Mouse (Mus musculus) megakaryocyte-erythroid progenitor cell, adult 5-6 weeks (primary cell): Measurements from ENCODE around the gene Spp2. TPM values are rescaled to one million over a fixed set of nuclear protein-coding genes. Genes with fewer than 3 reads are reported as not detected.
"Not testable (repeated sequence)": the region's sequence is repeated elsewhere in the genome, so short reads cannot be mapped to it uniquely, and the experiment has no call there.

Experiments used
- ATAC-seq: replicated peaks from 2 replicates; pipeline ENCODE4 v1.8.0; 2016; ENCODE audit warnings: mild to moderate bottlenecking, inconsistent platforms; ENCODE audit not compliant: severe bottlenecking, poor library complexity, low FRiP score, low TSS enrichment
- total RNA-seq, 2 experiments: library from RNA; stranded (forward) in 1 of 2; stranded (reverse) in 1 of 2; fragments of 200-1000, 215-1000 nt in 1 of 2; fragments of >200 nt in 1 of 2; fragmentation: Nextera tagmentation in 1 of 2; gene quantifications; 2 replicates each; pipeline ENCODE4 v1.2.3; 2014 to 2017

Spp2 gene
- total RNA-seq, 2 experiments from 2014 or later: not detected

DNA sequence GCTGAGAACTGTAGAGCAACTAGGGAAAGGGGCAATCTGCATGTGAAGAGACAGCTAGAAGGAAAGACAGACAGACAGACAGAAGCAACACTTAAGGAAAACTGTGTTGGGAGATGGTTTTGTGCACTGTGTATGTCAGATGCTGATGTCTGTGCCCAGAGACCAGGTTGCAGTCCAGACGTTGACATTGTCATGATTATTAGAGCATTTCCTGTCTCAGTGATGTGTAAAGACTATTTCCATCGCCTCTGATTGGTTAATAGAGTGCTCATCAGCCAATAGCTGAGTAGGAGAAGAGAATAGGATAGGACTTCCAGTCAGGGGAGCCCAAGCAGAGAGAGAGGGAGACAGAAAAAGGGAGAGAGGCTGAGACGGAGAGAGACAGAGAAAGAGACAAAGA lies 25.8 kb downstream of the Spp2 start:
- ATAC-seq: no peak

DNA sequence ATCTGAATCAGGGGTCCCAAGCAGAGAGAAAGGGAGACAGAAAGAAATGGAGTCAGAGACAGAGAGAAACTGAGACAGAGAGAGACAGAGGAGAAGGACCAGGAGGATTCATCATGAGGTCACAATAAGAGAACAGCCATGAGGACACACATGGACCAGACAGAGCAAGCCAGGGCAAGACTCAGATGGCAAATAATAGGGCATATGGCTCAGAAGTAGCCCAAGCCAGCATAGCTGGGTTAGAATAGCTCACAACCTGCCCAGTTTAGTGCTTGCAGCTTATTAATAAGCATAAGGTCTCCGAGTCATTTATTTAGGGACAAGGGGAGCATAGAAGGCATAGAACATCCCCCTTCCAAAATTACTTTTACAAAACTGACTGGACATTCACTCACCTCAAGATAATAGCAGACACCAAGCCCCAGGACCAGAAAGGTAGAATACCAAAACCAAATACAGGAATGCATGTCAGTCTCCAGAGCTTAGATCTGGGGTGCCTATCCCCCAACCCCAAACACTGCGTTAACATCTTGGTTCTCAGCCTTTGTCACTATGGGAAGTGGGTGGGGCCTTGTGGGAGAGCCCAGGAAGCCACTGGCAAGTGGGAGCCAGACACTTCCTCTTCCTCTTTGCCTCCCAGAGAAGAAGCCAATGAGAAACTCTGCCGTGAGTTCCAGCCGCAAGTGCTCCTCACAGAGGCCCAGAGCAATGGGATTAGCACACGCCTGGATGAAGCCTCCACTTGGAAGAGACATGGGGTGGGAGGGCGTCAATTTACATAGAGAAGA lies 26.5 kb downstream of the Spp2 start:
- ATAC-seq: no peak

DNA sequence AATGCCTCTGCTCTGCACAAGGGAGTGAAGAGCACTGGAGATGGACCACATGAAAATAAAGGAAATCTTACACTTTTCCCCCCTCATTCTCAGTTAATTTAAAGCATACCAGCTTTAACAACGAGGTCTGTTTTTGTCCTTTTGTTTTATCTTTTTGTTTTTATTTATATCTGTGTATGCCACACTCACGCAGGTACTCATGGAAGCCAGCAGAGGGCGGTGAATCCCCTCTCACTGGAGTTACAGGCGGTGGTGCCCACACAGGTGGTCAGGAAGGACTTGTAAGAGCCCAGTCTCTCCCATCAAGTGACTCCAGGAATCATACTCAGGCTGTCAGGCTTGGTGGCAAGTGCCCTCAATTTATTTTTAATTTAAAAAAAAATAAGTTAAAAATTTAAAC lies 27.3 kb downstream of the Spp2 start:
- ATAC-seq: no peak

DNA sequence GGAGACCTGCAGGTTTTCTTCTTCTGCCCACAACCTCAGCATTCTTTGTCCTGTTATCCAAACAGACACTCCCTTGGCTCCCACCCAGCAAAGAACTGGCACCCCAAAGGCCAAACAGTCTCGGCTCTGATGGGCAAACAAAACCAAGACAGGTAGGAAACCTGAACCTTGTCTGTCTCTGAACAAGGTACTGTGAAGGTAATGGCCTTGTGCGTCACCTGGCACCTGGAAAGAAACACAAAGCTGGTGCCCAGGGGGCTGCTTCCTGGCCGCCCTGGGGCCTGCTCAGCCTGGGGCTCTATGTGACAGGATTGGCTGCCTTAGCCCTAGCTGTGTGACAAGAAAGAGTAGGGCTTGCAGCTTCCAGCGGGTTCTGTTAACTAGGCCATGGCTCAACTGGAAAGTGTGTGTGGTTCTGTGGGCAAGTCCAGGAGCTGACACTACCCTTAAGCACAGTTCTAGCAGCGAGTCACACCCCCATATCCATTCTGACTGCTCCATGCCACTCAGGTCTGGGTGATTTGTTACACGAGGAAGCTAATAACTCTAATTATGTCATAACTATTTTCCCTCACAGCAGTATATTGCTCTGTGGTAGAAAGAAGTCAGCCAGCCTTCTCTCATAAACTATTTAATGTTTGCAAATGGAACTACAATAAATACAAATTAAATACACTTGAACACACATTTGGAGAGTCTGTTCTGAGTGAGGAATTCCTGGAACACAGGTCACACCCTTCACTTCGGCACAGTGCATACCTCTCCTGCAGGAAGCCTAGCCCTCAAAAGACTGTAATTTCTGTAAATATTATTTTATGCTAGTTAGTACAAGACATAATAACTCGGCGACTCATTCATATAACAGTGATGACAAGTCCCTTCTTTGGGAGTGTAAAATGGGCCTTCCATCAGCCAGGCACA lies 30.7 kb downstream of the Spp2 start:
- no peak for ATAC-seq

DNA sequence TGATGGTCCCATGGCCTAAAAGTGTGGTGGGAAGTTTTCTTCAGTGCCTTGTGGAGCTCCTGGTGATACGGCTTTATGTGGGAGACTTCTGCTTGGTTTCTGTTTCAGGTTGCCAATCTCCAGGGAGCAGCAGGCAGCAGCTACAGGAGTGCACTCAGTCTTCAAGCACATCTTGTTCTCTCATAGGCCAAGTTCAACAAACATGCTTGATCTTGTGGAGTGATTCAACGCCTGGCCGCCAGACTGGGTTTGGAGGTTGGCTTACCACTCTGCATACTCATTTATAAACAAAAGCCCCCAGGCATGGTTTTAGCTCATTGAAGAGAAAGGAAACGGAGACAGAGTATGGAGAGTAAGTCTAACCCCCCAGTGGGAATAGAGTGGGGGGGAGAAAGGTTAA lies 36.6 kb downstream of the Spp2 start:
- ATAC-seq: no peak

DNA sequence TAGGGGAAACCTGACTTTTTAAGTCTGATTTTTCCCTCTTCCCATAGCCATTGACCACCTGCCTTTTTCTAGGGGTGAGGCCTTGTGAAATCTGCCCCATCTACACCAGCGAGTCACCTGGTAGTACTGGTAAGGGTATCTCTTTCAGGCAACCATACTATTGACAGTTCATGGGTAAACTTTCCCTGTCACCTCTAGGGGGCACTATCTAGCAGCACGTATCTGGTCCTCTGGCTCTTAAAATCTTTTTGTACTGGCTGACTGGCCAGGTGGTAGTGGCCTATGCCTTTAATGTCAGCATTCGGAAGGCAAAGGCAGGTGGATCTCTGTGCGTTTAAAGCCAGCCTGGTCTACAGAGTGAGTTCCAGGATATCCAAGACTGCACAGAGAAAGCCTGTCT lies 38.6 kb downstream of the Spp2 start:
- 0 out of 2 replicates have a peak, but pooled peaks have one; percentile 27 for ATAC-seq

DNA sequence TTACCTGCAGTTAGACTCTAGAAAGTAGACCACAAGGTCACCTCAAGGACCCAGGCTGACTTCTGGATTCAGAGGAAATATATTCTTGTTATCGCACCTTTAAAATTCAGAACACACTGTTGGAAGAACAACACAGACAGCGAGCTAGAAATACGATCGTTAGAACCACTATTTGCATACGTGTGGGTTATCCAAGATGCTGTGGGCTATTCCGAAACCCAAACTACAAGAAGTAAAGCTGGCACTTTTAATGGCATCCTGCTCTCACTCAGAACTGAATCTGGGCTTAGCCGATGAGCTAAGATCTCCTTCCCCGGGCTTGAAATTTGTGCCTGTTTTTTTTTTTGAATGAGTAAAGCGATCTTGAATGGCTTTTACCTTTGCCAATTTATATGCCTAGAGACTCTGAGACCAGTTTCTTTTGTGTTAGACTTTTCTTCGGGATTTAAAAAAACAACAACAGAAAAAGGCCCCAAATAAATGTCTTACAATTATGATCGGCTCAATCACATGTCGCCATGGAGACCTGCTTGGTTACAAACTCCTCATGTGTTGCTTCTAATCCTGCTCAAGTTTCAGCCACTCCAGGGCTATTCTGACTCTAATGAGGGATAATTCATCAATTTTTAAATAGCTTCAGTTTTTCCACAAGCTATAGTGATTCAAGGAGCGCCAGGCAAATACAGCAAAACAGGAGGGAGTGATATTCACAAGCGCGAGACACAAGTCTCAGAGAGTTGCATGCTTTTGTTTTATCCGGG lies 39.7 kb downstream of the Spp2 start:
- no peak for ATAC-seq

DNA sequence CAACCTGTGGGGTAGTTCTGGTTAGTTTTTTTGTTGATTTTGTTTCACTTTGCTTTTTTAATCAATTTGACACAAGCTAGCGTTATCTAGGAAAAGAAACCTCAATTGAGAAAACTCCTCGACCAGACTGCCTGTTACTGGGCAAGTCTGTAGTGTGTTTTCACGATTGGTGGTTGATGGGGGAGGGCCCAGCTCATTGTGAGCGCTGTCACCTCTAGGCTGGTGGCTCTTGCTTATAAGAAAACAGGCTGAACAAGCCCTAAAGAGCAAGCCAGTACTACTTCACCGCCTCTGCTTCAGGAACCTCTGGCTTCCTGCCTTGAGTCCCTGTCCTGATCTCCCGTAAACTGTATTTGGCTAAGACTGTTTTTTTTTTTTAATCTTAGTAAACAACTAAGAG lies 40.7 kb downstream of the Spp2 start:
- peak; percentile 96 for ATAC-seq

DNA sequence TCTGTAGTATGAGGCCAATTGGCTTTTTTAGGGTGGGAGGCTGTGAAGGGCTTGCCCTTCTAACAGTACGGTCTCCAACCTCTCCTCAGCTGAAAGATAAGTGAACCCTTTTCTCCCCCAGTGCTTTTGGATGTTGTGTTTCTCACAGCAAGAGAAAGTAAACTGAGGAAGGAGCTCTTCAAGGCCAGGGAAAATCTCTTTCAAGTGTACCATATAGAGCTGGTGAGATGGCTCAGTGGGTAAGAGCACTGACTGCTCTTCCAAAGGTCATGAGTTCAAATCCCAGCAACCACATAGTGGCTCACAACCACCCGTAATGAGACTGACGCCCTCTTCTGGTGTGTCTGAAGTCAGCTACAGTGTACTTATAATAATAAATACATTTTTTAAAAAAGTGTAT lies 41.3 kb downstream of the Spp2 start:
- not testable (repeated sequence) for ATAC-seq

DNA sequence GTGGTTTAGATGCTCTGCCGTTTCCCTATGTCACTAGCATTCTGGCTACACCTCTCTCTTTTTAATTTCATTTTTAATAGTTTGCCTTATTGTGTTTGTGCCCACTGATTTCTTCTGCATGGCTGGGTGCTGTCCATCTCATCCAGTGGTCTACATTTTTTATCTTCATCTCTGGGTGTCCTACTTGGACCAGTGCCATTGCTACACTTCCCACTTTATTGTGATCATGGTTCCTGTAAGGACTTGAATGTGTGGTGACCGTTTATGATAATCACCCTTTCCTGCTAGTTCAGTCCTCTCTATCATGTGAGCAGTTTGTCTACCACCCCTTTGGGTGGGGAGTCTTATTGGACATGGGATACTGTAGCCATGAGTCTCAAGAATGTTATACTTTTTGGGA lies 43.0 kb downstream of the Spp2 start:
- ATAC-seq: no peak

DNA sequence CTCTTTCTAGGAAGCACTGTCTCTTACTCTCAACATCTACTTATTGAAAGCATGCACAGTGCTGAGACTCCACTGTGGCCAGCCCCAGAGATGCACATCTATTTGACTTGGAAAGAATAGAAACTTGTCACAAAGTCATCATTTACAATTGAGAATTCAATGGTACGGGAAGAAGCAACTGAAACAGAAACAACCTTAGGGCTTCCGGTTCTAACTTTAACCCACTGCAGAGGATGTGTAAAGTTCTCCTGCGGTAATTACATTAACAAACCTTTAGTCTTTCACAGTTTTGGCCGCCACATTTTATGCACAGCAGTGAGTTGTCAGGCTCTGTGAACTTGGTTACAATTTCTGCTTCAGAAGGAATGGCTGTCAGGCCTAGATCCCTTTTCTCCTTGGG lies 43.9 kb downstream of the Spp2 start:
- no peak for ATAC-seq

DNA sequence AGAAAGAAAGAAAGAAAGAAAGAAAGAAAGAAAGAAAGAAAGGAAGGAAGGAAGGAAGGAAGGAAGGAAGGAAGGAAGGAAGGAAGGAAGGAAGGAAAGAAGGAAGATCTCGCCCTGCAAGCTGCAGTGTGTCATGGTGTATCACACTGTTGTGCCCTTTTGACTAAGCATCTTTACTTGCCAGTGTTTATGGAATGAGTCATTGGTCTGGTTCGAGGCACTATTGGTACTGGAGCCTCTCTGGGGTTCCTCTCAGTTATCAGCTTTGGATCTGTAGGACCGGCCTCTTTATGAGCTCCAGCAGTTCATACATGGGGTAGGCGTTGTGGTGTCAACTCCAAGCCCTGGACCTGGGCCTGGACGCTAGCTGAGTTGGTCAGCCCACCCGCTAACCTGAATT lies 45.4 kb downstream of the Spp2 start:
- no peak for ATAC-seq

DNA sequence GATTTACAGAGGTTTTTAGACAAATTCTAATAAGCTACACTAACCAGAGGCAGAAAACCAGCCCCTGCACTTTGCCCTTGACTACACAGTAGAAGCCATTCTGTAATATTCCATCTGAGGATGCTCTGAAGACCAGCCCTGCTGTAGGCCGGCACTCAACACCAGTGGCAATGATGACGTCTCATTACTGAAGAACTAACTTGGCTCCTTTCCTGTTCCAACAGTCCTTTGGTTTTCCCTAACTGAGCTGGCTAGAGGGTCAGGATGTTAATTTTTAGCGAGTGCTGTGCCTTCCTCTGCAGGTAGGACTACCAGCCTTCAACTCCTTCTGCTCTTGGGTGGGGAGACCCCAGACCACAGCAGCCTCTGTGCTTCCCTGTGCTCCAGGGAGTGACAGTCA lies 47.9 kb downstream of the Spp2 start:
- no peak for ATAC-seq

DNA sequence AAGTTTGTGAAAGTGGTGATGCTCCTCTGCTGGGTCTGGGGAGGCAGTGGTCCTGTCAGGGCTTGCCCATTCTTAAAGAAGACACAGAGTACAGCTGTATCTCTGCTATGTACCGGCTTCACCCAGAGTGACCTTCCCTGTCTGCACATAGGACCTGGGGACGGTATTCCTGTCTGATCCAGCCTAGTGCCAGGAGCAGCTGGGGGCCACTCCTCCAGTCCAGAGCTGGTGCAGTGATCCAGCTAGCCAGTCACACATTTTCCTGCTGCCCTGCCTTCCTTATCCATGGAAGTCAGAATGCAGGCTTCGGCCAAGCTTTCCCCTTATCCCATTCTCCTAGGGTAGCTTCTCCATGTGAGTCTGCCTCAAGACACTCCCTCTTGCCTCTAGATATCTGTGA lies 49.0 kb downstream of the Spp2 start:
- no peak for ATAC-seq

DNA sequence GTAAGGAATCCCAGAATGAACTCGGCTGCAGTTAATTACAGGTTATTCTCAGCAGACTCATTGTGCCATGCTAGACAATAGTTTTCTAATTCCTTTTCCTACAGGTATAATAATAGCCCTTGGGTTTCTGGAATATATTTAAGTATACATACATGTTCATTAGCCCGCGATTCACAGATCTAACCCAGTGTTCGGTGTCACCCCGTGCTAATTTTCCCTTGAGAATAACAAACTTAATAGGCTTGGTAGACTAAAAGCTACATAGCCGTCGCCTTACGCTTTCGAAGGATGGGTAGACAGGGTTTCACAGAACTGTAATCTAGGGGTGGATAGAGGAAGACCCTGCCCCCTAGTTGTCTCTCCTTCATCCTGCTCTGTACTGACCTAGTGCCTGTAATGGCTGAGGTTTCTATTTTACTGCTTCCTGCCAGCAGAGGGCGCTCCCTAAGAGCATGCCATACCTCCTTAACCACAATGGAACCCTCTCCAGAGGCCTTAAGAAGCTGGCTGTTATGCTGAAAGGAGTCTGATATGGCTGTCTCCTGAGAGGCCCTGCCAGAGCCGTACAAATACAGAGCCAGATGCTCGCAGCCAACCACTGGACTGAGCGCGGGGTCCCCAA lies 49.8 kb downstream of the Spp2 start:
- peak; percentile 86 for ATAC-seq

DNA sequence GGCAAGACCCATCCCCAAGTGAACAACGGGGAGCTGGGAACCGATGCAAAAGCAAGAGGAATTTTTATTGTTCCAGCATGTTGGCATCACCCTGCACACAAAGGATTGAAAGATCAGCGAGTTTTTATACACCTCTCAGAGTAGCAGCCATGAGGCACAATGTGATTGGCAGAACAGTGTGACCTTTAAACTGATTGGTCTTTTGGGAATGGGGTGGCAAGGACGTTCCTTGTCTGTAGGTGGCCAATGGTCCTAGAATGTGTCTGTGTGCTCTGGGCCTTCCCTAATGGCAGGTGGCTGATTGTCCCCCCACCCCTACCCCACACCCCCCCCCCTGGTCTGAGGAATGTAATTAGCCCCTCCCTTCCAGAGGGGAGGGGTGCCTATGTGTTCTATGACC lies 52.4 kb downstream of the Spp2 start:
- ATAC-seq: no peak

DNA sequence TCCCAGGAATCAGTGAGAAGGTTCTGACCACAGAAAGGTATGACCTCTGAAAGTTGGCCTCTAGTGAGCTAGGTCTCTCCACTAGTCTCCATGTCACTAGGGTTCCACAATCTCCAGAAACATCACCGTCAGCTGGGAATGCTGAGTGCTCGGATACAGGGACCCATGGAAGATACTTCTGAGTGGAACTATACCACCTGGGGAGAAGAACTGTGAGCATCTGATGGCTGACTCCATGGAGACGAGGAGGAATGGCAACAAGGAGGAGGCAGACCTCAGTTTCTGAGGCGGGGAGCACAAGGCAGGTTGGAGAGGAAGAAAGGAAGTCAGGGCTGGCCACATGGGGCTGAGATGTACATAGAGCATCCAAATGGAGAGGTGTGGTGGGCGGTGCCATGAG lies 52.9 kb downstream of the Spp2 start:
- no peak for ATAC-seq

DNA sequence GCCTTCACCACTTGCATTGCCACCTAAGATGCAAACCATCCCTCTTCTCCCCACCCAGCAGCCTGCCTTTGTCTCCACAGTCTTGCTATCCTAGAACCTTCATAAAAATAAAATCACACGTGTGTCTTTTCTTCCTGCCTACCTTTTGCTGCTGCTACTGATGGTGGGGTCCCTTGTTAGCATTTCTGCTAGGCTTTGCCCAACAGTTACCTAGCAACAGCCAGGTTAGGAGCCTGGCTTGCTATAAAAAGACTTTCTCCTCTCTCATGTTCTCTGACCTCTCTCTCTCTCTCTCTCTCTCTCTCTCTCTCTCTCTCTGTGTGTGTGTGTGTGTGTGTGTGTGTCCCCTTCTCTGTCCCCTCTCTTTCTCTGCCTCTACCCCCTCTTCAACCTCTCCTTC lies 54.3 kb downstream of the Spp2 start:
- ATAC-seq: no peak

DNA sequence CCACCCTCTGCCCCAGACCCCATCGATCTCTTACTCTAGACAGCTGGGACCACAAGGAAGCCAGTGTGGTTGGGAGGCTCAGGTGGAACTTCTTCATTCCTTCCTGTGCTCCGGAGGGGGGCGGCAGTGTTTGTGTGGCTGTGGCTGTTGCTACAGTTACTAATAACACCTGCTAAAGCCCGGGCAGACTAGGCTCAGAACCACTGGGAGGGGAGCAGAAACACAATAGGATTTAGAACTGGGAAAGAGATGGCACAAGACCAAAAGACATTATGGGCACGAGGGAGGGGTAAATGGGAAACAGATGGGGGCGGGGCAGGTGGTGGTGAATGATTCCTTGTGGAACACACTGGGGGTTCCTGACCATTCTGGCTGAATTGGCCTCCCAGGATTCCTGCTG lies 55.7 kb downstream of the Spp2 start:
- ATAC-seq: no peak

DNA sequence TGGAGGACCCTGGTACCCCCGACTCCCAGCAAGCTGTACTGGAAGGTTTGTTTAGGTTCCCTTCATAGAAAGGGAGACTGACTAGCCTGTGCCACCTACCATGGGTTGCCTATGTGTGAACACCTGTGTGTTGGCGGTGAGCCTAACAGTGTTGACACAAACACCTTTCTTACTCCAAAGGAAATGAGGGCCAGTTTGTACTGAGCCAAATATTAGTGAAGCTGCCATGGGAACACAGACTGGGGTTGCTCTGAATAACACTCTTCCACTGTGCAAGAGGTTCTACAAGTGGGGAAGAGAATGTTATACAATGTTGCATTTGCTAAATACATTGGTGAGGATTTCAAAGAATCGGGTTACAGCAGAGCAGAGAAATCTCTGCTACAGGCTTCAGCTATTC lies 56.5 kb downstream of the Spp2 start:
- ATAC-seq: no peak
